Mouse (Mus musculus): ENCODE measurements around the gene Jag1. TPM values are rescaled to one million over a fixed set of nuclear protein-coding genes. Genes with fewer than 3 reads are reported as not detected.

The Jag1 gene
- polyA plus RNA-seq, 1 experiment: 3.2 TPM

DNA sequence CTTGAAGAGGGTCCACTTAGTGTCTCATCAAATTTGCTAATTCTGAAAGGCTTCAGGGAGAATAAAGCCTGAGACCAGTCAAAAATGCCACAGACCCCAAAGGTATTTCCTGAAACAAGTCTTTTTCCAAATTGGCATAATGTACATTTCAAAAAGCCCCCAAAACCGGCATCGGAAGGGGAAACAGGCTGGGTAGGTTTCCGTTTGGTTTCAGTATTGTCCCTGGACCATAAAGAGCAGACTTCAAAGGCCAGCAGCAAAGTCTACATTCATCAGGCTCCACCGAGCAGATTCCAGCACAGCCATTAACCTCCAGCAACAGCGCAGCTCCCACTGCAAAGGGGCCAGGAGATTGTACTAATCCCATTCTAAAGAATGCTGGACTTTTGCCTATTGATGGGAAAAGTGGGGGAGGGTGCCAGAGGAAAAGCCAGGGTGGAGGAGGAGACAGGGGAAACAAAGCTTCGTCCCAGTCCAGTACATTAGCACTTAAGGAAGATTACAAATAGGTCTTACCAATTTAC lies 17.2 kb downstream of the Jag1 start:
- WGBS: 69% methylated on average over 6 of the region's 6 CpGs
- no peak overlapping the region for H3K27ac ChIP-seq (ENCODE audit: insufficient read depth, low read depth, low read length)

GRCm38 (mm10) chr2:137098269-137099035 lies 18.0 kb downstream of the Jag1 start:
- peaks cover 42% of the 10 kb centered on the region for H3K36me3 ChIP-seq (ENCODE audit: control insufficient read depth, insufficient read depth, low read length)
- H3K27ac ChIP-seq (ENCODE audit: insufficient read depth, low read depth, low read length): no peak overlapping the region
- no peak for TF ChIP-seq POLR2A (IDR thresholded peaks at IDR 0.05; ENCODE audit: low read depth, low read length)
- no peak for TF ChIP-seq CTCF (IDR thresholded peaks at IDR 0.05; ENCODE audit: extremely low read depth, insufficient read length, insufficient replicate concordance, low read depth, low read length)
- H3K4me1 ChIP-seq (ENCODE audit: control insufficient read depth, insufficient read depth, insufficient read length, low read length): no peaks in the 10 kb centered on the region
- no peak overlapping the region for H3K4me3 ChIP-seq (ENCODE audit: low read depth, low read length)
- H3K27me3 ChIP-seq (ENCODE audit: control insufficient read depth, insufficient read depth, low read length): no peaks in the 10 kb centered on the region
- WGBS: 63% methylated on average over 11 of the region's 11 CpGs

More for the DNA sequence above, 17.2 kb downstream of the Jag1 start:
- H3K36me3 ChIP-seq (ENCODE audit: control insufficient read depth, insufficient read depth, low read length): peaks cover 37% of the 10 kb centered on the region
- TF ChIP-seq POLR2A (IDR thresholded peaks at IDR 0.05; ENCODE audit: low read depth, low read length): no peak
- no peak for TF ChIP-seq CTCF (IDR thresholded peaks at IDR 0.05; ENCODE audit: extremely low read depth, insufficient read length, insufficient replicate concordance, low read depth, low read length)
- H3K4me3 ChIP-seq (ENCODE audit: low read depth, low read length): no peak overlapping the region
- no peaks in the 10 kb centered on the region for H3K4me1 ChIP-seq (ENCODE audit: control insufficient read depth, insufficient read depth, insufficient read length, low read length)
- no peaks in the 10 kb centered on the region for H3K27me3 ChIP-seq (ENCODE audit: control insufficient read depth, insufficient read depth, low read length)

GRCm38 (mm10) chr2:137096981-137097460 lies 19.4 kb downstream of the Jag1 start:
- H3K27me3 ChIP-seq (ENCODE audit: control insufficient read depth, insufficient read depth, low read length): no peaks in the 10 kb centered on the region
- H3K4me3 ChIP-seq (ENCODE audit: low read depth, low read length): no peak overlapping the region
- no peak overlapping the region for H3K27ac ChIP-seq (ENCODE audit: insufficient read depth, low read depth, low read length)
- H3K4me1 ChIP-seq (ENCODE audit: control insufficient read depth, insufficient read depth, insufficient read length, low read length): no peaks in the 10 kb centered on the region
- TF ChIP-seq CTCF (IDR thresholded peaks at IDR 0.05; ENCODE audit: extremely low read depth, insufficient read length, insufficient replicate concordance, low read depth, low read length) (no peak), POLR2A (IDR thresholded peaks at IDR 0.05; ENCODE audit: low read depth, low read length) (no peak)
- peaks cover 50% of the 10 kb centered on the region for H3K36me3 ChIP-seq (ENCODE audit: control insufficient read depth, insufficient read depth, low read length)
- 70% methylated on average over 5 of the region's 5 CpGs for WGBS

GRCm38 (mm10) chr2:137094301-137094700 lies 22.1 kb downstream of the Jag1 start:
- H3K27ac ChIP-seq (ENCODE audit: insufficient read depth, low read depth, low read length): no peak overlapping the region
- no peak overlapping the region for H3K4me3 ChIP-seq (ENCODE audit: low read depth, low read length)
- no peak for TF ChIP-seq POLR2A (IDR thresholded peaks at IDR 0.05; ENCODE audit: low read depth, low read length)
- TF ChIP-seq CTCF (IDR thresholded peaks at IDR 0.05; ENCODE audit: extremely low read depth, insufficient read length, insufficient replicate concordance, low read depth, low read length): no peak
- H3K36me3 ChIP-seq (ENCODE audit: control insufficient read depth, insufficient read depth, low read length): peaks cover 64% of the 10 kb centered on the region
- WGBS: 82% methylated on average over 8 of the region's 8 CpGs
- no peaks in the 10 kb centered on the region for H3K27me3 ChIP-seq (ENCODE audit: control insufficient read depth, insufficient read depth, low read length)
- no peaks in the 10 kb centered on the region for H3K4me1 ChIP-seq (ENCODE audit: control insufficient read depth, insufficient read depth, insufficient read length, low read length)

DNA sequence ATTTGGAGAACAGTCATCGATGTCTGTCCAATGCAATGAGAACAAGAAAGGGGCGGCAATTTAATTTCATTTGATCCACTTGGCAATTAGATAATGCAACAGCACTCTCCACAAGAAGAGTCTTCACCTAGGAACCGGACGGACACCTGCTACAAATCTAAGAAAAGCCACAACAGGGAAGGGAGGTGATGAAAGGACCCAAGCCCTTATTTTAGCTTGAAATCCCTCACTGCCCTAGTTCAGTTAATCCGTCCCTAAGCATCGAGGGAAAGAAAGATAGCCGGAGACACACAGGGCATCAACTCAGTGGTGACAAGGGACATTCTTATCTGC lies 23.2 kb downstream of the Jag1 start:
- no peak overlapping the region for H3K4me3 ChIP-seq (ENCODE audit: low read depth, low read length)
- no peak overlapping the region for H3K27ac ChIP-seq (ENCODE audit: insufficient read depth, low read depth, low read length)
- 89% methylated on average over 7 of the region's 7 CpGs for WGBS
- H3K36me3 ChIP-seq (ENCODE audit: control insufficient read depth, insufficient read depth, low read length): peaks cover 67% of the 10 kb centered on the region
- TF ChIP-seq CTCF (IDR thresholded peaks at IDR 0.05; ENCODE audit: extremely low read depth, insufficient read length, insufficient replicate concordance, low read depth, low read length) (no peak), POLR2A (IDR thresholded peaks at IDR 0.05; ENCODE audit: low read depth, low read length) (no peak)
- no peaks in the 10 kb centered on the region for H3K4me1 ChIP-seq (ENCODE audit: control insufficient read depth, insufficient read depth, insufficient read length, low read length)
- H3K27me3 ChIP-seq (ENCODE audit: control insufficient read depth, insufficient read depth, low read length): no peaks in the 10 kb centered on the region

- TF ChIP-seq POLR2A (IDR thresholded peaks at IDR 0.05; ENCODE audit: low read depth, low read length) (no peak), CTCF (IDR thresholded peaks at IDR 0.05; ENCODE audit: extremely low read depth, insufficient read length, insufficient replicate concordance, low read depth, low read length) (no peak)
- H3K36me3 ChIP-seq (ENCODE audit: control insufficient read depth, insufficient read depth, low read length): peaks cover 71% of the 10 kb centered on the region
These were observed 23.7 kb downstream of the Jag1 start for GRCm38 (mm10) chr2:137092523-137093297.

More at GRCm38 (mm10) chr2:137092523-137093297, 23.7 kb downstream of the Jag1 start:
- Histone ChIP-seq H3K4me3 (ENCODE audit: low read depth, low read length) (no peak overlapping the region), H3K27ac (ENCODE audit: insufficient read depth, low read depth, low read length) (no peak overlapping the region), H3K4me1 (ENCODE audit: control insufficient read depth, insufficient read depth, insufficient read length, low read length) (no peaks in the 10 kb centered on the region), H3K27me3 (ENCODE audit: control insufficient read depth, insufficient read depth, low read length) (no peaks in the 10 kb centered on the region)
- WGBS: 79% methylated on average over 10 of the region's 10 CpGs

All from small intestine, adult 2 months (tissue).